Comparison of ENCODE assay signal across 9 mouse cellular contexts in the genomic region with DNA sequence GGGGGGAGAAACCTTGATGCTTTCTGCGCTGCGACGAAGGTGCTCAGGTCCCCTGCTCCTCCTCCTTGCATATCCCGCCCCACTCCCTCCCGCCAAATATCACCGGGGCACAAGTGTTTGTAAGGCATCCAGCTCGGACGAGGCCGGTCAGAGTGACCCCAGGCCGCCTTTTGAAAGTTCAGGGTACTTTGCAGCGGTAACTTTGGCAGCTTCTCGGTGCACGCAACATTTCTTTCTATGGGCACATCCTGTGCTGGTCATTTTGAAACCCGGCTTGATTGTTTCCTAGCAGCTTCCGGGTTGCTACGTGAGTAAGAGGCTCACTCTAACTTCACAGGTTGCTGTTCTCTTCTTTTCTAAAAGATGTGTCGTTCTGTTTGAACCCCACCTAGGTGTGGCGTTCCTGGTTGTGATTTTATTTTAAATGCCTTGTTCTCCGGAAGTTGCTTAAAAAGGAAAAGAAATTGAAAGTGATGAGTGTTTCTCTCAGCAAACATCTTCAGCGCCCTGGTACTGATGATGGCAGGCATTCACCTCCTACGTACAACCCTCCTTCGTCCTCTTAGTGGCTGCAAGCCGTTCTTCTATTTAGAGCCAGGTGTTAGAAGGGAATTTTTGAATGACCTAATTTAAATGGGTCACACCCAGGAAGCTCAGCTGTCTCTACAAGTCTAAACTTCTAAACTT. TPM values are rescaled to one million over a fixed set of nuclear protein-coding genes. Genes with fewer than 3 reads are reported as not detected.
DNase-seq lines count a peak whose midpoint lies in the region; ATAC-seq and TF ChIP-seq lines count a peak whose summit lies in the region.
"Had no signal": no experiment of that assay in that cellular context is flagged by ENCODE, and none has a peak within 500 bp of the region (broad histone marks: within the 10 kb centered on the region; RNA-seq: fewer than 3 reads in every experiment).

No protein-coding gene starts in this region.

- TF ChIP-seq CTCF in cerebellum, adult 2 months (IDR thresholded peaks at IDR 0.05; ENCODE audit: borderline replicate concordance, insufficient read depth, low read depth, low read length) = no peak
- TF ChIP-seq CTCF in ES-Bruce4 (IDR thresholded peaks at IDR 0.05; ENCODE audit: low read depth, low read length) = no peak
- no peak for TF ChIP-seq CTCF in lung, embryonic 14.5 days (IDR thresholded peaks at IDR 0.05; ENCODE audit: low read depth)
- no peak for TF ChIP-seq CTCF in olfactory bulb, adult 2 months (IDR thresholded peaks at IDR 0.05; ENCODE audit: insufficient read depth, low read depth, low read length)

- H3K9me3 ChIP-seq in ES-Bruce4 (replicated peaks; ENCODE audit: control insufficient read depth, insufficient read depth, low read length, poor library complexity, severe bottlenecking) = no peaks in the 10 kb centered on the region
- no peaks in the 10 kb centered on the region for H3K9me3 ChIP-seq in forebrain, embryonic 11.5 days (ENCODE audit: control insufficient read depth, low read length)
- H3K9me3 ChIP-seq in lung, embryonic 14.5 days (ENCODE audit: low read depth, low read length) = no peaks in the 10 kb centered on the region

- peak overlapping the region; percentile 51 for H3K9ac ChIP-seq in ES-Bruce4 (ENCODE audit: low read depth, poor library complexity, severe bottlenecking)
- peak overlapping the region; percentile 68 for H3K9ac ChIP-seq in forebrain, embryonic 11.5 days (ENCODE audit: low read length)
- H3K9ac ChIP-seq in lung, embryonic 14.5 days = peak overlapping the region; percentile 58

- 0 out of 2 replicates have a peak, but pooled peaks have one; percentile 3 for ATAC-seq in forebrain, embryonic 11.5 days (replicated peaks; ENCODE audit: low FRiP score)
- no peak for ATAC-seq in lung, embryonic 14.5 days (ENCODE audit: insufficient read depth)

- no peaks in the 10 kb centered on the region for H3K36me3 ChIP-seq in ES-Bruce4 (ENCODE audit: control insufficient read depth, insufficient read depth, low read length, poor library complexity, severe bottlenecking)
- no peaks in the 10 kb centered on the region for H3K36me3 ChIP-seq in forebrain, embryonic 11.5 days (ENCODE audit: control insufficient read depth, insufficient read depth, low read length)
- peaks cover 3% of the 10 kb centered on the region; the same call in 1 of the 2 replicates for H3K36me3 ChIP-seq in lung, embryonic 14.5 days (ENCODE audit: insufficient read depth)

- no peak for TF ChIP-seq POLR2A in cerebellum, adult 2 months (IDR thresholded peaks at IDR 0.05; ENCODE audit: borderline replicate concordance, insufficient read depth, low read length)
- TF ChIP-seq POLR2A in ES-Bruce4 (IDR thresholded peaks at IDR 0.05; ENCODE audit: insufficient read depth, low read length) = no peak
- TF ChIP-seq POLR2A in olfactory bulb, adult 2 months (IDR thresholded peaks at IDR 0.05; ENCODE audit: insufficient read depth, low read depth, low read length) = no peak

- no peak for DNase-seq in cerebellum, adult 2 months
- DNase-seq in cerebellum, postnatal 25 days = no peak
- peak; percentile 59 for DNase-seq in forebrain, embryonic 11.5 days (ENCODE audit: low spot score)
- peak; percentile 88 for DNase-seq in induced T-regulatory cell, adult 2 months (ENCODE audit: low read depth)
- peak; percentile 51 for DNase-seq in lung, embryonic 14.5 days
- DNase-seq in right cerebral cortex, postnatal 25 days = no peak

- H3K27me3 ChIP-seq in cerebellum, adult 2 months (ENCODE audit: control insufficient read depth, insufficient read depth, low read length) = no peaks in the 10 kb centered on the region
- H3K27me3 ChIP-seq in ES-Bruce4 (ENCODE audit: control insufficient read depth, insufficient read depth, low read length, poor library complexity, severe bottlenecking) = peaks cover 15% of the 10 kb centered on the region
- H3K27me3 ChIP-seq in forebrain, embryonic 11.5 days (ENCODE audit: control insufficient read depth, insufficient read depth, low read length) = peaks cover 11% of the 10 kb centered on the region
- H3K27me3 ChIP-seq in lung, embryonic 14.5 days (ENCODE audit: insufficient read depth, low read length) = no peaks in the 10 kb centered on the region
- H3K27me3 ChIP-seq: Patski had no signal

- H3K4me2 ChIP-seq in forebrain, embryonic 11.5 days (ENCODE audit: low read depth, low read length, severe bottlenecking) = peak overlapping the region; percentile 100
- peak overlapping the region; percentile 99 for H3K4me2 ChIP-seq in lung, embryonic 14.5 days

- 7% methylated on average over 23 of the region's 23 CpGs for WGBS in cerebellum, adult 2 months
- 1% methylated on average over 20 of the region's 23 CpGs for WGBS in forebrain, embryonic 11.5 days
- under 1% methylated on average over 23 of the region's 23 CpGs for WGBS in lung, embryonic 14.5 days
- 7% methylated on average over 22 of the region's 23 CpGs for WGBS in olfactory bulb, adult 2 months

- TF ChIP-seq EP300 in ES-Bruce4 (IDR thresholded peaks at IDR 0.05; ENCODE audit: insufficient read depth, low read depth, low read length) = no peak

- peak overlapping the region; percentile 65 for H3K4me3 ChIP-seq in cerebellum, adult 2 months (replicated peaks; ENCODE audit: insufficient read depth, low read depth, low read length)
- peak overlapping the region; percentile 84 for H3K4me3 ChIP-seq in ES-Bruce4 (ENCODE audit: low read depth, low read length)
- peak overlapping the region; percentile 67 for H3K4me3 ChIP-seq in forebrain, embryonic 11.5 days (ENCODE audit: low read depth, low read length)
- H3K4me3 ChIP-seq in lung, embryonic 14.5 days (ENCODE audit: low read depth, low read length) = peak overlapping the region; percentile 75
- H3K4me3 ChIP-seq in olfactory bulb, adult 2 months (ENCODE audit: insufficient read depth, low read depth, low read length) = peak overlapping the region; percentile 80

- H3K4me1 ChIP-seq in cerebellum, adult 2 months (ENCODE audit: control insufficient read depth, insufficient read depth, low read length) = peaks cover 3% of the 10 kb centered on the region; the same call in 1 of the 2 replicates
- H3K4me1 ChIP-seq in ES-Bruce4 (ENCODE audit: control insufficient read depth, insufficient read depth, low read length) = peaks cover 2% of the 10 kb centered on the region
- no peaks in the 10 kb centered on the region for H3K4me1 ChIP-seq in forebrain, embryonic 11.5 days (replicated peaks; ENCODE audit: control insufficient read depth, insufficient read depth, low read length)
- peaks cover 19% of the 10 kb centered on the region for H3K4me1 ChIP-seq in lung, embryonic 14.5 days (ENCODE audit: insufficient read depth)
- H3K4me1 ChIP-seq in olfactory bulb, adult 2 months (ENCODE audit: control insufficient read depth, insufficient read depth, low read length) = no peaks in the 10 kb centered on the region

- H3K27ac ChIP-seq in cerebellum, adult 2 months (ENCODE audit: insufficient read depth, low read length) = no peak overlapping the region
- H3K27ac ChIP-seq in ES-Bruce4 (ENCODE audit: insufficient read depth, low read length) = no peak overlapping the region
- no peak overlapping the region for H3K27ac ChIP-seq in forebrain, embryonic 11.5 days (ENCODE audit: low read depth, low read length)
- H3K27ac ChIP-seq in lung, embryonic 14.5 days (ENCODE audit: low read depth) = no peak overlapping the region
- no peak overlapping the region for H3K27ac ChIP-seq in olfactory bulb, adult 2 months (ENCODE audit: insufficient read depth, low read depth, low read length)

RNA-seq across cellular contexts. Expression of gene Tbc1d1, which starts 4.7 kb away (rescaled TPM):
- 17.3 and 17.7 TPM in 2 replicates for polyA plus RNA-seq in cerebellum, adult 2 months (2012; rRNA removed)
- polyA plus RNA-seq in ES-Bruce4 (2011; ENCODE audit: insufficient read depth, insufficient read length, low read depth, missing spikeins) = 40.6 and 46.2 TPM in 2 replicates
- polyA plus RNA-seq in forebrain, embryonic 11.5 days (2014; fragmentation: Nextera tagmentation; extraction: Ambion mirVana) = 27.9 and 31.0 TPM in 2 replicates
- 54.4 and 58.7 TPM in 2 replicates for polyA plus RNA-seq in lung, embryonic 14.5 days (2014; fragmentation: Nextera tagmentation; extraction: Ambion mirVana)
- not detected in 2 replicates for polyA plus RNA-seq in olfactory bulb, adult 2 months (2012; ENCODE audit: insufficient read depth, insufficient read length, low replicate concordance, missing spikeins)

Comparison
In these comparisons a context has a peak if more than half of its experiments do, and no peak if none do; other contexts are left out.
1. DNase-seq: peak in forebrain, embryonic 11.5 days (single experiment), induced T-regulatory cell, adult 2 months (single experiment) and lung, embryonic 14.5 days (single experiment); none in cerebellum, adult 2 months (0 of 2), cerebellum, postnatal 25 days (0 of 2) and right cerebral cortex, postnatal 25 days (single experiment).
2. Peak in every context shown above with its lines, with median percentiles within 50 percentile points of each other: H3K4me3 ChIP-seq and H3K9ac ChIP-seq.